Mouse (Mus musculus): ENCODE measurements around the gene Tmtc4. TPM values are rescaled to one million over a fixed set of nuclear protein-coding genes. Genes with fewer than 3 reads are reported as not detected.

The Tmtc4 gene
- polyA plus RNA-seq, 1 experiment from 2014 or later: 21.7 TPM

DNA sequence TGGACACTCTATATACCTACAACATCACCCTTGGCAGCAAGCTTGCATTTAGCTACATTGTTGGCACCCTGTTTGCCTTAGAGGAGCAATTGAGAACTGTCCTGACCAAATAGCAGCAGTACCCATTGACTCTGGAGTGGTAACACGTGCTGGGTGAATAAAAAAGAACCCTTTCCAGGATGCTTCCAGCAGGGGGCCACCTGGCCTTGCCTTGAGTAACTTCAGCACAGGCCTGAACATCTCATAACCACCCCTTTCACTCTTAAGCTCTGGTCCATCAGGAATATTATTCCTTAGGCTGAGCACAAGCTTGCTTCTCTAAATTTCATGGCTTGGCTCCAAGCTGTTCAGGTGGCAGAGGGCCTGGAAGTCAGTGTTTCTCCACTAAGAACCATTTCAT, 30.5 kb downstream of the Tmtc4 start:
- H3K4me2 ChIP-seq: no peak overlapping the region
- H3K4me3 ChIP-seq (ENCODE audit: low read depth, low read length): no peak overlapping the region
- peak; percentile 31; the same call in 1 of the 2 replicates for ATAC-seq (replicated peaks; ENCODE audit: insufficient number of reproducible peaks, low FRiP score, low TSS enrichment)
- no peak overlapping the region for H3K27ac ChIP-seq (ENCODE audit: low read depth, low read length)
- WGBS (ENCODE audit: insufficient replicate concordance): 11% methylated on average over 1 of the region's 1 CpGs
- no peak overlapping the region for H3K9ac ChIP-seq (ENCODE audit: low read depth, low read length)
- no peaks in the 10 kb centered on the region for H3K9me3 ChIP-seq (replicated peaks; ENCODE audit: control insufficient read depth, low read length)
- H3K36me3 ChIP-seq (ENCODE audit: control insufficient read depth, insufficient read depth, low read length): no peaks in the 10 kb centered on the region
- no peaks in the 10 kb centered on the region for H3K4me1 ChIP-seq (ENCODE audit: control insufficient read depth, insufficient read depth, low read length)
- no peaks in the 10 kb centered on the region for H3K27me3 ChIP-seq (ENCODE audit: control insufficient read depth, insufficient read depth, low read length)

DNA sequence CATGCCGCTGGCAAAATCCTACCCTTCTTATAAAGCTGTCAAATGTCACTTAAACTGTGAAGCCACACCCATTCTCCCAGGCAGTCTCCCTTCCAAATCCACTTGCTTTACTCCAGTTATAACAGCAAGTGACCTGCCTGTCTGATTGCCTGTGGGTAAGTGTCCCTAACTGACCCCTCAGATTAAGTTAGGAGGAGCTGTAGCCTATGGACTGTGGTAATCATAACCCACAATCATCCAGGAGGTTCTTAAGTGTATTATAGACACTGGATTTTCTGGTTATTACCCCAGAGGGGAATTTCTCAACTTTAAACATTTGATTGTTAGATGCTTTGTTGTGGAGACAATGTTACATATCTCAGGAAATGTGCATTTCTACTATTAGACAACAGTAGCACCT, 31.3 kb downstream of the Tmtc4 start:
- H3K4me1 ChIP-seq (ENCODE audit: control insufficient read depth, insufficient read depth, low read length): no peaks in the 10 kb centered on the region
- H3K4me2 ChIP-seq: no peak overlapping the region
- H3K27ac ChIP-seq (ENCODE audit: low read depth, low read length): no peak overlapping the region
- H3K9me3 ChIP-seq (replicated peaks; ENCODE audit: control insufficient read depth, low read length): no peaks in the 10 kb centered on the region
- 86% methylated on average over 1 of the region's 1 CpGs for WGBS (ENCODE audit: insufficient replicate concordance)
- H3K36me3 ChIP-seq (ENCODE audit: control insufficient read depth, insufficient read depth, low read length): no peaks in the 10 kb centered on the region
- no peak overlapping the region for H3K4me3 ChIP-seq (ENCODE audit: low read depth, low read length)
- no peaks in the 10 kb centered on the region for H3K27me3 ChIP-seq (ENCODE audit: control insufficient read depth, insufficient read depth, low read length)
- ATAC-seq (replicated peaks; ENCODE audit: insufficient number of reproducible peaks, low FRiP score, low TSS enrichment): no peak
- no peak overlapping the region for H3K9ac ChIP-seq (ENCODE audit: low read depth, low read length)

DNA sequence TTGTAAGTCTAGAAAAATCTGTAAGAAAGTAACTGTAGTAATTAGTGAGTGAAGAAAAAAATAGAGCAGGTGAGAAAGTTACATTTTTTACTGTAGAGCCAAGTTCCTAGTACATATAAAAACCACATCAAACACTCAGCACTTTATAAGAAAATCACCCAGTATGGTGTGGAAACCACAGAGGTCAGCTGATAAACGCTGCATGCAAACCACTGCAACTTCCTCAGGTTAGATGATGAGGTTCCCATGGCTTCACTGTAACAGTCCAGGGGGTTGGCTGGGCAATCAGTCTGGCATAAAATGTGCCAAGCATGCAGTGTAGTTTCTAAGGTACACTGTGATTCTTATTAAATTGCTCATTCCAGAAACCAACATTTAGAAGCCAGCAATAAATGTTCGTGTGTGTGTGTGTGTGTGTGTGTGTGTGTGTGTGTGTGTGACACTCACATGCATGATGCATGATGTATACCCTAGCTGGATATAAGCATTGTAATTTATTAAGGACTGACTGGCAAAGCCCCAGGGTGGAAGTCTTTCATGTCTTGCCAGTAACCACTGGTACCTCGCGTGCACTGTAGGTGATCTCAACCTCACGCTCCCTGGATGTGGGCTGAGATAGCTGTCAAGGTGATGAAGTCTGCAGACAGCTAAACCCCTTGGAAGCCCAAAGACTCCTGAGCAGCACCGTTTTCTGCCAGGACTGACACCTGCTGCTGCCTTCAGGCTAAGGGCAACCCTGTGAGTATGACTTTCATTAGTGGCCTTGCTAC, 32.0 kb downstream of the Tmtc4 start:
- H3K27me3 ChIP-seq (ENCODE audit: control insufficient read depth, insufficient read depth, low read length): no peaks in the 10 kb centered on the region
- WGBS (ENCODE audit: insufficient replicate concordance): 78% methylated on average over 6 of the region's 6 CpGs

DNA sequence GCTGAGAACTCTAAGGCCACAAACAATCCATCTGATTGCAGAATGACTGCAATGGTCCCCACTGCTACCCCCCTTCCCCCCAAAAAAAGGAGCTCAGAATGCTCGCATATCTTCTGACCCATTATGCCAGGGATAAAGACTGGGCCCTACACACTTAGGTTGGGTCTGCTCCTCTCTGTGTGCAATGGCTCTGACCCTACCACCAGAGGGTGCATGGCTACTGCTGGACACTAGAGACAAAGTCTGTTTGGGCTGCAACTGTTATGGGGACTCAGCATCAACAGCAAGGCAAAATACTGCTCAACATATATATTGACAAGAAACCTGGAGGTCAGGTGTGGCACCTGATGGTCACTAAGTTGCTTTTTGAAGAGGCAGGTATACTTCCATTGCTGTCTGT, 32.9 kb downstream of the Tmtc4 start:
- Histone ChIP-seq H3K36me3 (ENCODE audit: control insufficient read depth, insufficient read depth, low read length) (no peaks in the 10 kb centered on the region), H3K4me3 (ENCODE audit: low read depth, low read length) (no peak overlapping the region), H3K4me2 (no peak overlapping the region), H3K27ac (ENCODE audit: low read depth, low read length) (no peak overlapping the region), H3K9me3 (replicated peaks; ENCODE audit: control insufficient read depth, low read length) (no peaks in the 10 kb centered on the region), H3K4me1 (ENCODE audit: control insufficient read depth, insufficient read depth, low read length) (no peaks in the 10 kb centered on the region), H3K9ac (ENCODE audit: low read depth, low read length) (no peak overlapping the region), H3K27me3 (ENCODE audit: control insufficient read depth, insufficient read depth, low read length) (no peaks in the 10 kb centered on the region)
- no peak for ATAC-seq (replicated peaks; ENCODE audit: insufficient number of reproducible peaks, low FRiP score, low TSS enrichment)
- 89% methylated on average over 1 of the region's 1 CpGs for WGBS (ENCODE audit: insufficient replicate concordance)

More for the DNA sequence above, 32.0 kb downstream of the Tmtc4 start:
- H3K36me3 ChIP-seq (ENCODE audit: control insufficient read depth, insufficient read depth, low read length): no peaks in the 10 kb centered on the region
- H3K4me2 ChIP-seq: no peak overlapping the region
- no peaks in the 10 kb centered on the region for H3K9me3 ChIP-seq (replicated peaks; ENCODE audit: control insufficient read depth, low read length)
- H3K27ac ChIP-seq (ENCODE audit: low read depth, low read length): no peak overlapping the region
- no peak for ATAC-seq (replicated peaks; ENCODE audit: insufficient number of reproducible peaks, low FRiP score, low TSS enrichment)
- no peak overlapping the region for H3K9ac ChIP-seq (ENCODE audit: low read depth, low read length)
- H3K4me1 ChIP-seq (ENCODE audit: control insufficient read depth, insufficient read depth, low read length): no peaks in the 10 kb centered on the region
- no peak overlapping the region for H3K4me3 ChIP-seq (ENCODE audit: low read depth, low read length)

DNA sequence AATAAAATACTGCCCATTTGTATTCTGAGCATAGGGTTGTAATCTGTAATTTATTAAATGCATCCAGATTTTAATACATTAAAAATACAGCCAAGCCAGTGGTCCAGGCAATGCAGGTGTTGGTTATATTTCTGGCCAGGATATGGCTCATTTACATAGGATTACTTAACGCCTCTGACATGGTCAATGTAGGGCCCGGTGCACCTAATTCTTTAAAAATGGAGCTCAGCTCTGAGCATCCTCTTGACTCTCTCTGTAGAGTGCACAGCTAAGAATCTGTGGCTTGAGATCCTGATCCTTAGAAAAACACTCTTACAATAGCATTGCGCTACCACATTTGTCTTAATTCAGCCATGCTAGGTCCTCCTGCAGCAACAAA, 40.4 kb downstream of the Tmtc4 start:
- Histone ChIP-seq H3K4me1 (ENCODE audit: control insufficient read depth, insufficient read depth, low read length) (no peaks in the 10 kb centered on the region), H3K36me3 (ENCODE audit: control insufficient read depth, insufficient read depth, low read length) (no peaks in the 10 kb centered on the region), H3K4me2 (no peak overlapping the region), H3K27me3 (ENCODE audit: control insufficient read depth, insufficient read depth, low read length) (no peaks in the 10 kb centered on the region), H3K4me3 (ENCODE audit: low read depth, low read length) (no peak overlapping the region), H3K9me3 (replicated peaks; ENCODE audit: control insufficient read depth, low read length) (no peaks in the 10 kb centered on the region), H3K27ac (ENCODE audit: low read depth, low read length) (no peak overlapping the region), H3K9ac (ENCODE audit: low read depth, low read length) (no peak overlapping the region)
- ATAC-seq (replicated peaks; ENCODE audit: insufficient number of reproducible peaks, low FRiP score, low TSS enrichment): no peak
- 91% methylated on average over 3 of the region's 3 CpGs for WGBS (ENCODE audit: insufficient replicate concordance)

DNA sequence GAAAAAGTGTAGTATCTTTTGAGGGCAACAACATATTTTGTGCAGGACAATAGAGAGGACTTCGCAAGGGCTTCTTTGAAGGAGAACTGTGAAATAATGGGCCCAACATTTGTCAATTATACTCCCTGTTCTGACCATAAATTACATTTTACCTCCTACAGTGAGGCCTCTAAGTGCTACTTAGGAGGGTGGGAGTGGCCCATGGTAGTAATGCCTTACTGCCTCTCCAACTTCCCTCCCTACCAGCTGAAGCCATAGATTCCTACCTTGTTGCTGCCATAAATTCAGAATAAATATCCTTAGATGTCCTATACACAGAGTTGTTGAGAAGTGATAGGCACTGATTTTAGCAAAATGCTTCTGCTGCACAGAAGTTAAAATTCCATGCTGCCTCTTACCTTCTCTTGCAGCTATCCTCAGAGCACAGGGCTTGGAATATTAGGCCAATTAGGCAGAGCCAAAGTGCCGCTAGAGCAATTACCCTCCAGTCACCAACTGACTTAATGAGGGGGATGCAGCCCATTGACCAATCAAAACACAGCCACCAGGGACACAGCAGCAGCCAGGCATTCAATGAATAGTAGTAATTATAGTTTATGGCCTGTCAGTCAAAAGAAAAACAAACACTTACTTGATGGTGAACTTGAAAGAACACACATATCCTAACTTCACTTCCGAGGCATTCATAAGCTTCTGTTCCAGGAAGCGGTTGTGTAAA, 40.9 kb downstream of the Tmtc4 start:
- Histone ChIP-seq H3K9me3 (replicated peaks; ENCODE audit: control insufficient read depth, low read length) (no peaks in the 10 kb centered on the region), H3K4me1 (ENCODE audit: control insufficient read depth, insufficient read depth, low read length) (no peaks in the 10 kb centered on the region), H3K9ac (ENCODE audit: low read depth, low read length) (no peak overlapping the region), H3K4me3 (ENCODE audit: low read depth, low read length) (no peak overlapping the region), H3K27me3 (ENCODE audit: control insufficient read depth, insufficient read depth, low read length) (no peaks in the 10 kb centered on the region), H3K36me3 (ENCODE audit: control insufficient read depth, insufficient read depth, low read length) (no peaks in the 10 kb centered on the region), H3K27ac (ENCODE audit: low read depth, low read length) (no peak overlapping the region), H3K4me2 (no peak overlapping the region)
- 82% methylated on average over 4 of the region's 4 CpGs for WGBS (ENCODE audit: insufficient replicate concordance)
- ATAC-seq (replicated peaks; ENCODE audit: insufficient number of reproducible peaks, low FRiP score, low TSS enrichment): no peak

DNA sequence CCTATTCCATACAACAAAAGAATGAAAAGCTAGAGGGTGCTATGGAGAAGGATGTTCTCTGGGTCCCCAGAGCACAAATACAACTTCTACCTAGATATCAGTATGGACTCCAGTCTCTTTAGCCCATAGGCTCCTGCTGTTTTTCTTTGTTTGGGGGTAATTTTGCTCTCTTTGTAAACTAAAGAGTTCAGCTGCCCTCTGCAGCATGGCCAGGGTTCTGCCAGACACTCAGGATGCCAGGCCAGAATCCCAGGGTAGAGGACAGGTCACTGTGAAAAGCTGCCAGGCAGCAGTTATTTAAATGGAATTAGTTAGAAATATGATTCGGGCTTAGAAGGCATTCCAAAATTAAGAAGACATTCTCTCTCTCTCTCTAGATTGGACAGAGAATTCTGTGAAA, 47.4 kb downstream of the Tmtc4 start:
- Histone ChIP-seq H3K9ac (ENCODE audit: low read depth, low read length) (no peak overlapping the region), H3K27me3 (ENCODE audit: control insufficient read depth, insufficient read depth, low read length) (no peaks in the 10 kb centered on the region), H3K36me3 (ENCODE audit: control insufficient read depth, insufficient read depth, low read length) (no peaks in the 10 kb centered on the region; the same call in 1 of the 2 replicates), H3K4me3 (ENCODE audit: low read depth, low read length) (no peak overlapping the region), H3K27ac (ENCODE audit: low read depth, low read length) (no peak overlapping the region), H3K4me1 (ENCODE audit: control insufficient read depth, insufficient read depth, low read length) (no peaks in the 10 kb centered on the region), H3K4me2 (no peak overlapping the region), H3K9me3 (replicated peaks; ENCODE audit: control insufficient read depth, low read length) (no peaks in the 10 kb centered on the region)
- 81% methylated on average over 1 of the region's 1 CpGs for WGBS (ENCODE audit: insufficient replicate concordance)
- no peak for ATAC-seq (replicated peaks; ENCODE audit: insufficient number of reproducible peaks, low FRiP score, low TSS enrichment)

DNA sequence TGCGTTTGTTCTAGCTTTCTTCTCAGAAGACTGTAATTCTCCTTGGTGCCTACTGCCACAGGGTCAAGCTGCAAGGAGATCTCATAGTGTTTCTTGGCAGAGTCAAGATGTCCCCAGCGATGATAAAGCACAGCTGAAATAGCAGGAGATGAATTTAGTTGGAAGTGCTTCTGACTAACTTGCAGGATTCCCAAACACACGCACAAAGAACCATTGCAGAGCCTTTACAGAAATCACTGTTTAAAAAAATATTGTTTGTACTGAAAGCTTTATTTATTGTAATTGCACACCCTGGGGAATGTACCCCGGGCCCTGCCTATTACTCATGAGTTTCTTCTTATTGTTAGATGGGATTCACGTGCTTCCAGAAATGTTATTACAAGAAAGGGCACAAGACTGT, 63.8 kb downstream of the Tmtc4 start:
- H3K27ac ChIP-seq (ENCODE audit: low read depth, low read length): no peak overlapping the region
- H3K4me2 ChIP-seq: no peak overlapping the region
- H3K9me3 ChIP-seq (replicated peaks; ENCODE audit: control insufficient read depth, low read length): no peaks in the 10 kb centered on the region
- H3K27me3 ChIP-seq (ENCODE audit: control insufficient read depth, insufficient read depth, low read length): no peaks in the 10 kb centered on the region
- H3K9ac ChIP-seq (ENCODE audit: low read depth, low read length): no peak overlapping the region
- no peaks in the 10 kb centered on the region; the same call in 1 of the 2 replicates for H3K36me3 ChIP-seq (ENCODE audit: control insufficient read depth, insufficient read depth, low read length)
- H3K4me3 ChIP-seq (ENCODE audit: low read depth, low read length): no peak overlapping the region
- WGBS (ENCODE audit: insufficient replicate concordance): 73% methylated on average over 5 of the region's 5 CpGs
- no peaks in the 10 kb centered on the region for H3K4me1 ChIP-seq (ENCODE audit: control insufficient read depth, insufficient read depth, low read length)
- no peak for ATAC-seq (replicated peaks; ENCODE audit: insufficient number of reproducible peaks, low FRiP score, low TSS enrichment)

Measured in heart, embryonic 11.5 days (tissue).